Mouse (Mus musculus): ENCODE results near the gene Acoxl.

Gene Acoxl

GRCm38 (mm10) chr2:128117605-128118004 lies 278.9 kb downstream of the Acoxl start:
- DNase-seq (ENCODE audit: low spot score in 2 of 2) = no peak

GRCm38 (mm10) chr2:128118971-128119370 lies 280.3 kb downstream of the Acoxl start:
- no peak for DNase-seq (ENCODE audit: low spot score in 2 of 2)

- DNase-seq (ENCODE audit: low spot score in 2 of 2) = peak; percentile 30 to 33
These were observed 283.8 kb downstream of the Acoxl start for GRCm38 (mm10) chr2:128122491-128122890.

- DNase-seq (ENCODE audit: low spot score in 2 of 2) = no peak
These were observed 284.5 kb downstream of the Acoxl start for GRCm38 (mm10) chr2:128122891-128123771.

GRCm38 (mm10) chr2:128123921-128124683 lies 285.4 kb downstream of the Acoxl start:
- no peak for DNase-seq (ENCODE audit: low spot score in 2 of 2)

GRCm38 (mm10) chr2:128124693-128125092 lies 286.0 kb downstream of the Acoxl start:
- no peak for DNase-seq (ENCODE audit: low spot score in 2 of 2)

GRCm38 (mm10) chr2:128125635-128126470 lies 287.2 kb downstream of the Acoxl start, which contains the start of gene Bcl2l11:
Bcl2l11 (plus strand) TSS chr2:128126038.
- DNase-seq (ENCODE audit: low spot score in 2 of 2) = peak; percentile 72 to 80

GRCm38 (mm10) chr2:128126591-128127051 lies 287.9 kb downstream of the Acoxl start:
- DNase-seq (ENCODE audit: low spot score in 2 of 2) = no peak

GRCm38 (mm10) chr2:128127121-128127671 lies 288.5 kb downstream of the Acoxl start:
- DNase-seq (ENCODE audit: low spot score in 2 of 2) = peak; percentile 64 to 80

GRCm38 (mm10) chr2:128127691-128128292 lies 289.1 kb downstream of the Acoxl start:
- peak; percentile 25 to 28 for DNase-seq (ENCODE audit: low spot score in 2 of 2)

GRCm38 (mm10) chr2:128128532-128128931 lies 289.9 kb downstream of the Acoxl start:
- no peak for DNase-seq (ENCODE audit: low spot score in 2 of 2)

GRCm38 (mm10) chr2:128131503-128131902 lies 292.8 kb downstream of the Acoxl start:
- no peak for DNase-seq (ENCODE audit: low spot score in 2 of 2)

GRCm38 (mm10) chr2:128132635-128133034 lies 294.0 kb downstream of the Acoxl start:
- DNase-seq (ENCODE audit: low spot score in 2 of 2) = no peak

- no peak for DNase-seq (ENCODE audit: low spot score in 2 of 2)
These were observed 295.2 kb downstream of the Acoxl start for GRCm38 (mm10) chr2:128133865-128134264.

GRCm38 (mm10) chr2:128134474-128134873 lies 295.8 kb downstream of the Acoxl start:
- no peak for DNase-seq (ENCODE audit: low spot score in 2 of 2)

- no peak for DNase-seq (ENCODE audit: low spot score in 2 of 2)
These were observed 296.3 kb downstream of the Acoxl start for GRCm38 (mm10) chr2:128134948-128135347.

- no peak for DNase-seq (ENCODE audit: low spot score in 2 of 2)
These were observed 298.2 kb downstream of the Acoxl start for GRCm38 (mm10) chr2:128136769-128137433.

GRCm38 (mm10) chr2:128137480-128138276 lies 299.0 kb downstream of the Acoxl start:
- no peak for DNase-seq (ENCODE audit: low spot score in 2 of 2)

- DNase-seq (ENCODE audit: low spot score in 2 of 2) = no peak
These were observed 300.2 kb downstream of the Acoxl start for GRCm38 (mm10) chr2:128138924-128139323.
